Mouse (Mus musculus): ENCODE measurements at regions not wholly inside any gene's neighbourhood (a gene's known extent, or its start where the extent isn't known, plus 50 kb on each side); places are given as distances from the start of the nearest gene placed in this dataset.
A peak's percentile ranks its signal among the peaks of the same experiment; 100 is the strongest.

- Histone ChIP-seq H3K4me1 (ENCODE audit: control insufficient read depth, insufficient read depth, low read length) (peaks cover 15% of the 10 kb centered on the region), H3K27me3 (replicated peaks; ENCODE audit: control insufficient read depth, insufficient read depth, low read length) (no peaks in the 10 kb centered on the region), H3K4me2 (ENCODE audit: low read depth, low read length) (no peak overlapping the region), H3K9me3 (ENCODE audit: control insufficient read depth, low read length) (no peaks in the 10 kb centered on the region), H3K9ac (ENCODE audit: low read depth, low read length) (no peak overlapping the region), H3K27ac (replicated peaks; ENCODE audit: low read depth, low read length) (no peak overlapping the region), H3K36me3 (ENCODE audit: control insufficient read depth, insufficient read depth, low read length) (no peaks in the 10 kb centered on the region), H3K4me3 (ENCODE audit: low read depth, low read length) (no peak overlapping the region)
- WGBS, result 81% methylated on average over 2 of the region's 2 CpGs
- DNase-seq (ENCODE audit: low spot score) (no peak), ATAC-seq (ENCODE audit: low read depth) (no peak)
These were observed 64.9 kb upstream of the Spdye4c start for GRCm38 (mm10) chr2:128526100-128526499.

- 45% methylated on average over 3 of the region's 3 CpGs for WGBS
- no peaks in the 10 kb centered on the region for H3K9me3 ChIP-seq (ENCODE audit: control insufficient read depth, low read length)
- peaks cover 15% of the 10 kb centered on the region for H3K4me1 ChIP-seq (ENCODE audit: control insufficient read depth, insufficient read depth, low read length)
- H3K27me3 ChIP-seq (replicated peaks; ENCODE audit: control insufficient read depth, insufficient read depth, low read length), result no peaks in the 10 kb centered on the region
- ATAC-seq (ENCODE audit: low read depth) (no peak), DNase-seq (ENCODE audit: low spot score) (peak; percentile 49)
- H3K9ac ChIP-seq (ENCODE audit: low read depth, low read length), result no peak overlapping the region
- H3K27ac ChIP-seq (replicated peaks; ENCODE audit: low read depth, low read length), result no peak overlapping the region
- H3K4me3 ChIP-seq (ENCODE audit: low read depth, low read length), result no peak overlapping the region
- H3K36me3 ChIP-seq (ENCODE audit: control insufficient read depth, insufficient read depth, low read length), result no peaks in the 10 kb centered on the region
- H3K4me2 ChIP-seq (ENCODE audit: low read depth, low read length), result no peak overlapping the region
These were observed 64.1 kb upstream of the Spdye4c start for GRCm38 (mm10) chr2:128526883-128527344.

- Histone ChIP-seq H3K36me3 (ENCODE audit: control insufficient read depth, insufficient read depth, low read length) (no peaks in the 10 kb centered on the region), H3K4me3 (ENCODE audit: low read depth, low read length) (no peak overlapping the region), H3K4me1 (ENCODE audit: control insufficient read depth, insufficient read depth, low read length) (no peaks in the 10 kb centered on the region), H3K4me2 (ENCODE audit: low read depth, low read length) (no peak overlapping the region), H3K27ac (replicated peaks; ENCODE audit: low read depth, low read length) (no peak overlapping the region), H3K27me3 (replicated peaks; ENCODE audit: control insufficient read depth, insufficient read depth, low read length) (no peaks in the 10 kb centered on the region), H3K9me3 (ENCODE audit: control insufficient read depth, low read length) (0 out of 2 replicates have a peak, but pooled peaks cover 6% of the 10 kb centered on the region), H3K9ac (ENCODE audit: low read depth, low read length) (no peak overlapping the region)
- WGBS, result 78% methylated on average over 3 of the region's 3 CpGs
- DNase-seq (ENCODE audit: low spot score), result no peak
- ATAC-seq (ENCODE audit: low read depth), result no peak
These were observed 54.7 kb upstream of the Spdye4c start for GRCm38 (mm10) chr2:128536294-128536693.

- no peak overlapping the region for H3K4me3 ChIP-seq (ENCODE audit: low read depth, low read length)
- H3K9ac ChIP-seq (ENCODE audit: low read depth, low read length), result no peak overlapping the region
- no peaks in the 10 kb centered on the region for H3K36me3 ChIP-seq (ENCODE audit: control insufficient read depth, insufficient read depth, low read length)
- 0 out of 2 replicates have a peak, but pooled peaks cover 6% of the 10 kb centered on the region for H3K9me3 ChIP-seq (ENCODE audit: control insufficient read depth, low read length)
- 64% methylated on average over 6 of the region's 6 CpGs for WGBS
- no peaks in the 10 kb centered on the region for H3K27me3 ChIP-seq (replicated peaks; ENCODE audit: control insufficient read depth, insufficient read depth, low read length)
- no peak overlapping the region for H3K27ac ChIP-seq (replicated peaks; ENCODE audit: low read depth, low read length)
- DNase-seq (ENCODE audit: low spot score), result no peak
- no peak overlapping the region for H3K4me2 ChIP-seq (ENCODE audit: low read depth, low read length)
- no peak for ATAC-seq (ENCODE audit: low read depth)
- no peaks in the 10 kb centered on the region for H3K4me1 ChIP-seq (ENCODE audit: control insufficient read depth, insufficient read depth, low read length)
These were observed 53.6 kb upstream of the Spdye4c start for GRCm38 (mm10) chr2:128537425-128537824.

- Histone ChIP-seq H3K4me2 (ENCODE audit: low read depth, low read length) (no peak overlapping the region), H3K27me3 (replicated peaks; ENCODE audit: control insufficient read depth, insufficient read depth, low read length) (no peaks in the 10 kb centered on the region), H3K36me3 (ENCODE audit: control insufficient read depth, insufficient read depth, low read length) (no peaks in the 10 kb centered on the region), H3K9me3 (ENCODE audit: control insufficient read depth, low read length) (no peaks in the 10 kb centered on the region), H3K4me3 (ENCODE audit: low read depth, low read length) (no peak overlapping the region), H3K27ac (replicated peaks; ENCODE audit: low read depth, low read length) (no peak overlapping the region), H3K4me1 (ENCODE audit: control insufficient read depth, insufficient read depth, low read length) (no peaks in the 10 kb centered on the region), H3K9ac (ENCODE audit: low read depth, low read length) (no peak overlapping the region)
- DNase-seq (ENCODE audit: low spot score) (no peak), ATAC-seq (ENCODE audit: low read depth) (no peak)
- WGBS, result 85% methylated on average over 8 of the region's 8 CpGs
These were observed 52.3 kb upstream of the Spdye4c start for GRCm38 (mm10) chr2:128538736-128539135.

Measured in embryonic facial prominence, embryonic 14.5 days (tissue).